Mouse (Mus musculus) forebrain, postnatal 0 days (tissue): ENCODE measurements at regions not wholly inside any gene's neighbourhood (a gene's known extent, or its start where the extent isn't known, plus 50 kb on each side); places are given as distances from the start of the nearest gene placed in this dataset.
A peak's percentile ranks its signal among the peaks of the same experiment; 100 is the strongest.

Source experiments
- ATAC-seq: fragments of 200-750 bp; cut with Nextera tagmentation; 2 replicates; pipeline ENCODE4 v1.8.0; 2017; ENCODE audit warnings: mild to moderate bottlenecking, moderate library complexity
- DNase-seq: peaks from one replicate; pipeline ENCODE4 v3.0.0-alpha.2; 2015
- H3K27ac ChIP-seq: fragments of 300-500 bp; sonication (generic); 2 replicates; pipeline ENCODE4 v1.5.1; 2014; ENCODE audit warnings: low read depth, mild to moderate bottlenecking, antibody characterized with exemption, low read length, moderate library complexity, mixed read lengths
- H3K27me3 ChIP-seq: fragments of 300-500 bp; sonication (generic); 2 replicates; pipeline ENCODE4 v1.6.1; 2014; ENCODE audit warnings: mild to moderate bottlenecking, low read length, mixed read lengths; ENCODE audit not compliant: insufficient read depth
- H3K36me3 ChIP-seq: fragments of 300-500 bp; sonication (generic); 2 replicates; pipeline ENCODE4 v1.6.1; 2014; ENCODE audit warnings: mild to moderate bottlenecking, moderate library complexity; ENCODE audit not compliant: insufficient read depth
- H3K4me1 ChIP-seq: fragments of 300-500 bp; sonication (generic); 2 replicates; pipeline ENCODE4 v1.6.1; 2014; ENCODE audit warnings: antibody characterized with exemption; ENCODE audit not compliant: insufficient read depth
- H3K4me2 ChIP-seq: fragments of 300-500 bp; sonication (generic); 2 replicates; pipeline ENCODE4 v1.6.1; 2014; ENCODE audit warnings: low read depth, mild to moderate bottlenecking, moderate library complexity
- H3K4me3 ChIP-seq: fragments of 300-500 bp; sonication (generic); 2 replicates; pipeline ENCODE4 v1.5.1; 2014; ENCODE audit warnings: low read depth, low read length, mixed read lengths
- H3K9ac ChIP-seq: fragments of 300-500 bp; sonication (generic); 2 replicates; pipeline ENCODE4 v1.6.1; 2014; ENCODE audit warnings: mild to moderate bottlenecking
- H3K9me3 ChIP-seq: fragments of 300-500 bp; sonication (generic); 2 replicates; pipeline ENCODE4 v1.6.1; 2016; ENCODE audit warnings: low read length
- CTCF ChIP-seq: sonication (generic); IDR thresholded peaks from 2 replicates; pipeline ENCODE4 v1.5.1; 2016; ENCODE audit warnings: antibody characterized with exemption, control low read depth, low read depth
- WGBS: fragments of 180-500 bp; shearing (Covaris S2); extraction: QIAGEN DNeasy Blood & Tissue Kit; methylation state at CpG from one replicate; pipeline ENCODE4 v1.1.7; 2014; 5-methylcytosine and 5-hydroxymethylcytosine counted together

- TF ChIP-seq CTCF, result no peak
Measured at GRCm38 (mm10) chr16:50065336-50066082, 265.2 kb downstream of the Cd47 start.

GRCm38 (mm10) chr16:50069033-50069432 lies 268.7 kb downstream of the Cd47 start:
- DNase-seq, result no peak
- H3K27ac ChIP-seq, result no peak overlapping the region
- TF ChIP-seq CTCF, result no peak
- H3K36me3 ChIP-seq, result no peaks in the 10 kb centered on the region
- H3K4me1 ChIP-seq, result no peaks in the 10 kb centered on the region
- no peaks in the 10 kb centered on the region for H3K9me3 ChIP-seq
- ATAC-seq, result no peak
- H3K9ac ChIP-seq, result no peak overlapping the region
- H3K4me3 ChIP-seq, result no peak overlapping the region
- 82% methylated on average over 4 of the region's 4 CpGs for WGBS
- H3K4me2 ChIP-seq, result no peak overlapping the region
- no peaks in the 10 kb centered on the region for H3K27me3 ChIP-seq

More at GRCm38 (mm10) chr16:50065336-50066082, 265.2 kb downstream of the Cd47 start:
- Histone ChIP-seq H3K36me3 (no peaks in the 10 kb centered on the region), H3K9ac (no peak overlapping the region), H3K4me3 (no peak overlapping the region), H3K27me3 (no peaks in the 10 kb centered on the region), H3K9me3 (no peaks in the 10 kb centered on the region), H3K4me1 (no peaks in the 10 kb centered on the region), H3K4me2 (no peak overlapping the region), H3K27ac (no peak overlapping the region)
- ATAC-seq, result peak; percentile 23; the same call in 1 of the 2 replicates
- 74% methylated on average over 5 of the region's 5 CpGs for whole genome bisulfite sequencing
- DNase-seq, result peak; percentile 55

- DNase-seq, result no peak
- TF ChIP-seq CTCF, result no peak
Measured at GRCm38 (mm10) chr16:50070728-50071127, 270.4 kb downstream of the Cd47 start.

GRCm38 (mm10) chr16:50072853-50073360 lies 272.6 kb downstream of the Cd47 start:
- Histone ChIP-seq H3K9me3 (no peaks in the 10 kb centered on the region), H3K27me3 (no peaks in the 10 kb centered on the region), H3K36me3 (no peaks in the 10 kb centered on the region), H3K4me3 (no peak overlapping the region), H3K4me1 (no peaks in the 10 kb centered on the region), H3K27ac (no peak overlapping the region), H3K9ac (no peak overlapping the region), H3K4me2 (peak overlapping the region; percentile 29)
- DNase-seq (no peak), ATAC-seq (no peak)
- no peak for TF ChIP-seq CTCF
- 18% methylated on average over 14 of the region's 14 CpGs for WGBS

More at GRCm38 (mm10) chr16:50070728-50071127, 270.4 kb downstream of the Cd47 start:
- Histone ChIP-seq H3K36me3 (no peaks in the 10 kb centered on the region), H3K27me3 (no peaks in the 10 kb centered on the region), H3K27ac (no peak overlapping the region), H3K9me3 (no peaks in the 10 kb centered on the region), H3K4me1 (no peaks in the 10 kb centered on the region), H3K4me2 (no peak overlapping the region), H3K9ac (no peak overlapping the region), H3K4me3 (no peak overlapping the region)
- WGBS, result 66% methylated on average over 4 of the region's 4 CpGs
- ATAC-seq, result no peak

GRCm38 (mm10) chr16:50073979-50074378 lies 273.6 kb downstream of the Cd47 start:
- Histone ChIP-seq H3K27ac (no peak overlapping the region), H3K9ac (no peak overlapping the region), H3K4me1 (no peaks in the 10 kb centered on the region), H3K9me3 (no peaks in the 10 kb centered on the region), H3K27me3 (no peaks in the 10 kb centered on the region), H3K4me2 (no peak overlapping the region), H3K36me3 (no peaks in the 10 kb centered on the region), H3K4me3 (no peak overlapping the region)
- no peak for ATAC-seq
- DNase-seq, result no peak
- TF ChIP-seq CTCF, result peak; percentile 58
- WGBS, result 81% methylated on average over 4 of the region's 4 CpGs

- ATAC-seq, result peak; percentile 20; the same call in 1 of the 2 replicates
- TF ChIP-seq CTCF, result no peak
- H3K27me3 ChIP-seq, result no peaks in the 10 kb centered on the region
- no peak overlapping the region for H3K4me2 ChIP-seq
- H3K4me1 ChIP-seq, result no peaks in the 10 kb centered on the region
- no peak for DNase-seq
- no peak overlapping the region for H3K9ac ChIP-seq
- H3K4me3 ChIP-seq, result no peak overlapping the region
- H3K27ac ChIP-seq, result no peak overlapping the region
- no peaks in the 10 kb centered on the region for H3K9me3 ChIP-seq
- WGBS, result 80% methylated on average over 4 of the region's 4 CpGs
- H3K36me3 ChIP-seq, result no peaks in the 10 kb centered on the region
Measured at GRCm38 (mm10) chr16:50075641-50076040, 275.3 kb downstream of the Cd47 start.

- TF ChIP-seq CTCF, result no peak
- ATAC-seq (no peak), DNase-seq (no peak)
- H3K4me1 ChIP-seq, result no peaks in the 10 kb centered on the region
- no peaks in the 10 kb centered on the region for H3K36me3 ChIP-seq
- no peak overlapping the region for H3K4me2 ChIP-seq
- H3K27ac ChIP-seq, result no peak overlapping the region
- H3K27me3 ChIP-seq, result no peaks in the 10 kb centered on the region
- H3K9ac ChIP-seq, result no peak overlapping the region
- H3K4me3 ChIP-seq, result no peak overlapping the region
- 83% methylated on average over 1 of the region's 1 CpGs for WGBS
- H3K9me3 ChIP-seq, result no peaks in the 10 kb centered on the region
Measured at GRCm38 (mm10) chr16:50081511-50081910, 281.2 kb downstream of the Cd47 start.
